18 mouse cellular contexts compared by ENCODE assay signal in the genomic region with DNA sequence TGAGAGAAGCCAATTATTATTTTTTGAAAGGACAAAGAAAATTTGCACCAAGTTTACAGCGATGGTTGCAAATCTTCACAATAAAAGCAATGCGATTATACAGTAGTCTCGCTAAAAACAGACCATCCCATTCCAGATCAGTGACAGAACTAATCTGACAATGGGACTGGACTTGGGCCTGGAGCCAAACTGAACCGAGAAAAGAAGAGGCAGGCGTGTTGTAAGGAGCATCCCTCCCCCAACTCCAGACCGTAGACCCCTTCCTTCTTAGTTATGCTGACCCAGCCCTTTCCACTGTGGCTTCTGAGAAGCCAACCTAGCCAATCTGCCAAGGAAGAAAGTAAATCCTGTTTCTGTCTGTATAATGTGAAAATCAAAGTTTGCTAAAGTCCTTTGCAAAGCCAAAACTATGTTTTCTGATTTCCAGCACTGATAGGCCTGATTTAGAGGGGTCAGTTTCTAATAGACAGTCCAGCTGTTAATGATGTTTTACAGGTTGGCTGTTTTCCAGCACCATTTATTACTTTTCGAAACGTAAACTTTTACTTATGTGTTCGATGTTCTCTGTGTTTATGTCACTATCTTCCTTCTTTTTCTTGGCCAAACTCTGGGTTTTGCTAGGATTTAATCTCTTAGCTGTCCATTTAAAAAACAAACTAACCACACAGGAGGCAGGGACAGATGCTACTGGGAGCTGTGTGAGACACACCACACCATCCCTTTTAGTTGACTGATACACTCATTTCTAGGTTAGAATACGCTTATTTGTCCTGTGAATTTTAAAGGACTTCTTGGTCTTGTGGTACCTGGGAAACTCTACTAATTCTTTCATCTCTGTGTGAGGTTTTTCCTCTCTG.
DNase-seq lines count a peak whose midpoint lies in the region; ATAC-seq and TF ChIP-seq lines count a peak whose summit lies in the region.
"Had no signal": no experiment of that assay in that cellular context is flagged by ENCODE, and none has a peak within 500 bp of the region (broad histone marks: within the 10 kb centered on the region; RNA-seq: fewer than 3 reads in every experiment).

No protein-coding gene starts in this region.

- WGBS in hindbrain, postnatal 0 days = 56% methylated on average over 10 of the region's 10 CpGs
- WGBS in hindbrain, embryonic 13.5 days = 73% methylated on average over 10 of the region's 10 CpGs
- WGBS in kidney, adult 2 months = 51% methylated on average over 10 of the region's 10 CpGs
- WGBS in midbrain, embryonic 15.5 days = 65% methylated on average over 10 of the region's 10 CpGs
- WGBS in midbrain, embryonic 10.5 days = 87% methylated on average over 10 of the region's 10 CpGs
- 42% methylated on average over 10 of the region's 10 CpGs for WGBS in stomach, embryonic 14.5 days
- 66% methylated on average over 10 of the region's 10 CpGs for WGBS in forebrain, embryonic 14.5 days

- no peak overlapping the region for H3K27ac ChIP-seq in hindbrain, postnatal 0 days
- no peak overlapping the region for H3K27ac ChIP-seq in hindbrain, embryonic 13.5 days
- no peak overlapping the region for H3K27ac ChIP-seq in kidney, adult 2 months (ENCODE audit: insufficient read depth, low read depth, low read length)
- H3K27ac ChIP-seq in midbrain, embryonic 15.5 days = no peak overlapping the region
- H3K27ac ChIP-seq in midbrain, embryonic 10.5 days (replicated peaks) = no peak overlapping the region
- peak overlapping the region; percentile 39; the same call in 1 of the 2 replicates for H3K27ac ChIP-seq in stomach, embryonic 14.5 days (ENCODE audit: low read length)
- no peak overlapping the region for H3K27ac ChIP-seq in forebrain, embryonic 14.5 days (ENCODE audit: low read depth, low read length)
- H3K27ac ChIP-seq: liver, embryonic 15.5 days had no signal

- no peak overlapping the region for H3K4me3 ChIP-seq in hindbrain, postnatal 0 days (ENCODE audit: low read length)
- no peak overlapping the region for H3K4me3 ChIP-seq in hindbrain, embryonic 13.5 days
- no peak overlapping the region for H3K4me3 ChIP-seq in kidney, adult 2 months (ENCODE audit: insufficient read depth, low read depth, low read length)
- H3K4me3 ChIP-seq in midbrain, embryonic 15.5 days = no peak overlapping the region
- no peak overlapping the region for H3K4me3 ChIP-seq in midbrain, embryonic 10.5 days
- no peak overlapping the region for H3K4me3 ChIP-seq in stomach, embryonic 14.5 days (ENCODE audit: low read depth, low read length)
- H3K4me3 ChIP-seq in forebrain, embryonic 14.5 days (ENCODE audit: low read depth, low read length) = no peak overlapping the region
- H3K4me3 ChIP-seq: erythroblast, embryonic 14.5 days; heart, embryonic 12.5 days; liver, embryonic 15.5 days had no signal

- TF ChIP-seq POLR2A in kidney, adult 2 months (IDR thresholded peaks at IDR 0.05; ENCODE audit: low read depth, low read length) = no peak

- no peak for ATAC-seq in hindbrain, postnatal 0 days
- ATAC-seq in hindbrain, embryonic 13.5 days (ENCODE audit: low FRiP score) = no peak
- ATAC-seq in midbrain, embryonic 15.5 days (replicated peaks) = peak; percentile 65; the same call in 1 of the 2 replicates
- no peak; the same call in 1 of the 2 replicates for ATAC-seq in stomach, embryonic 14.5 days (ENCODE audit: insufficient number of reproducible peaks, insufficient read depth, low FRiP score, low read depth)
- ATAC-seq in forebrain, embryonic 14.5 days = no peak
- ATAC-seq: forebrain, embryonic 16.5 days had no signal

- no peak overlapping the region for H3K9ac ChIP-seq in hindbrain, postnatal 0 days (replicated peaks; ENCODE audit: low read length)
- no peak overlapping the region for H3K9ac ChIP-seq in hindbrain, embryonic 13.5 days
- no peak overlapping the region for H3K9ac ChIP-seq in midbrain, embryonic 15.5 days
- no peak overlapping the region for H3K9ac ChIP-seq in stomach, embryonic 14.5 days (replicated peaks; ENCODE audit: low read depth, low read length)
- H3K9ac ChIP-seq in forebrain, embryonic 14.5 days (ENCODE audit: low read length) = no peak overlapping the region
- H3K9ac ChIP-seq: heart, embryonic 12.5 days; liver, embryonic 15.5 days had no signal

- H3K4me1 ChIP-seq in hindbrain, postnatal 0 days (ENCODE audit: insufficient read depth, low read length) = no peaks in the 10 kb centered on the region
- no peaks in the 10 kb centered on the region for H3K4me1 ChIP-seq in hindbrain, embryonic 13.5 days (replicated peaks)
- no peaks in the 10 kb centered on the region for H3K4me1 ChIP-seq in kidney, adult 2 months (ENCODE audit: control insufficient read depth, insufficient read depth, low read length)
- H3K4me1 ChIP-seq in midbrain, embryonic 15.5 days = no peaks in the 10 kb centered on the region
- no peaks in the 10 kb centered on the region for H3K4me1 ChIP-seq in midbrain, embryonic 10.5 days
- no peaks in the 10 kb centered on the region for H3K4me1 ChIP-seq in stomach, embryonic 14.5 days (ENCODE audit: control insufficient read depth, insufficient read depth, low read length)
- no peaks in the 10 kb centered on the region for H3K4me1 ChIP-seq in forebrain, embryonic 14.5 days (ENCODE audit: control insufficient read depth, insufficient read depth, low read length)
- H3K4me1 ChIP-seq: heart, embryonic 12.5 days; liver, embryonic 15.5 days had no signal

- no peaks in the 10 kb centered on the region for H3K36me3 ChIP-seq in hindbrain, postnatal 0 days (ENCODE audit: insufficient read depth, low read length)
- no peaks in the 10 kb centered on the region for H3K36me3 ChIP-seq in hindbrain, embryonic 13.5 days
- no peaks in the 10 kb centered on the region for H3K36me3 ChIP-seq in kidney, adult 2 months (ENCODE audit: control insufficient read depth, insufficient read depth, low read length)
- H3K36me3 ChIP-seq in midbrain, embryonic 15.5 days (replicated peaks) = no peaks in the 10 kb centered on the region
- no peaks in the 10 kb centered on the region for H3K36me3 ChIP-seq in midbrain, embryonic 10.5 days
- no peaks in the 10 kb centered on the region for H3K36me3 ChIP-seq in stomach, embryonic 14.5 days (ENCODE audit: control insufficient read depth, insufficient read depth, low read length)
- H3K36me3 ChIP-seq in forebrain, embryonic 14.5 days (ENCODE audit: control insufficient read depth, insufficient read depth, low read length) = no peaks in the 10 kb centered on the region
- H3K36me3 ChIP-seq: heart, embryonic 12.5 days; liver, embryonic 15.5 days had no signal

- H3K9me3 ChIP-seq in hindbrain, postnatal 0 days (ENCODE audit: low read length) = no peaks in the 10 kb centered on the region
- H3K9me3 ChIP-seq in hindbrain, embryonic 13.5 days = no peaks in the 10 kb centered on the region
- no peaks in the 10 kb centered on the region for H3K9me3 ChIP-seq in midbrain, embryonic 15.5 days
- no peaks in the 10 kb centered on the region for H3K9me3 ChIP-seq in midbrain, embryonic 10.5 days (replicated peaks)
- no peaks in the 10 kb centered on the region for H3K9me3 ChIP-seq in stomach, embryonic 14.5 days (ENCODE audit: control insufficient read depth, low read depth, low read length)
- no peaks in the 10 kb centered on the region for H3K9me3 ChIP-seq in forebrain, embryonic 14.5 days (replicated peaks; ENCODE audit: control insufficient read depth, low read length)
- H3K9me3 ChIP-seq: heart, embryonic 12.5 days; liver, embryonic 15.5 days had no signal

- no peak for TF ChIP-seq CTCF in hindbrain, postnatal 0 days (IDR thresholded peaks at IDR 0.05; ENCODE audit: low read depth)
- no peak for TF ChIP-seq CTCF in kidney, adult 2 months (conservative IDR thresholded peaks at IDR 0.05; ENCODE audit: insufficient read depth, insufficient read length, low read depth, low read length)

- H3K4me2 ChIP-seq in hindbrain, postnatal 0 days (ENCODE audit: low read depth, low read length) = no peak overlapping the region
- no peak overlapping the region for H3K4me2 ChIP-seq in hindbrain, embryonic 13.5 days
- no peak overlapping the region for H3K4me2 ChIP-seq in midbrain, embryonic 15.5 days
- no peak overlapping the region for H3K4me2 ChIP-seq in stomach, embryonic 14.5 days (replicated peaks; ENCODE audit: low read depth, low read length)
- H3K4me2 ChIP-seq in forebrain, embryonic 14.5 days (ENCODE audit: low read length) = no peak overlapping the region
- H3K4me2 ChIP-seq: heart, embryonic 12.5 days; liver, embryonic 15.5 days had no signal

- DNase-seq in hindbrain, postnatal 0 days (ENCODE audit: low spot score) = peak; percentile 24
- peak; percentile 57 to 68 for DNase-seq in kidney, postnatal 4 days
- DNase-seq in kidney, adult 2 months = no peak
- DNase-seq in midbrain, embryonic 10.5 days (ENCODE audit: low spot score) = no peak
- DNase-seq in forebrain, embryonic 14.5 days (ENCODE audit: low spot score) = no peak
- DNase-seq: adrenal gland, adult 8-10 months; B cell, adult 2 months; cerebellum, adult 11 months; cerebellum, postnatal 36 days; spleen, adult 18-20 months; thymus, postnatal 25 days had no signal

- H3K27me3 ChIP-seq in hindbrain, postnatal 0 days (ENCODE audit: insufficient read depth, low read length) = no peaks in the 10 kb centered on the region
- no peaks in the 10 kb centered on the region for H3K27me3 ChIP-seq in hindbrain, embryonic 13.5 days
- no peaks in the 10 kb centered on the region for H3K27me3 ChIP-seq in kidney, adult 2 months (replicated peaks; ENCODE audit: control insufficient read depth, insufficient read depth, low read length)
- H3K27me3 ChIP-seq in midbrain, embryonic 15.5 days (replicated peaks) = no peaks in the 10 kb centered on the region
- no peaks in the 10 kb centered on the region for H3K27me3 ChIP-seq in midbrain, embryonic 10.5 days (ENCODE audit: low read depth, poor library complexity, severe bottlenecking)
- no peaks in the 10 kb centered on the region for H3K27me3 ChIP-seq in stomach, embryonic 14.5 days (ENCODE audit: control insufficient read depth, insufficient read depth, low read length)
- no peaks in the 10 kb centered on the region for H3K27me3 ChIP-seq in forebrain, embryonic 14.5 days (replicated peaks; ENCODE audit: control insufficient read depth, insufficient read depth, low read length)
- H3K27me3 ChIP-seq: heart, embryonic 12.5 days; liver, embryonic 15.5 days had no signal

Comparison
In these comparisons a context has a peak if more than half of its experiments do, and no peak if none do; other contexts are left out.
1. DNase-seq: peak in hindbrain, postnatal 0 days (single experiment) and kidney, postnatal 4 days (2 of 2); none in kidney, adult 2 months (single experiment), midbrain, embryonic 10.5 days (single experiment) and forebrain, embryonic 14.5 days (single experiment).